Mouse (Mus musculus) bone marrow macrophage, adult 2 months (primary cell): Measurements from ENCODE around the gene Aprt. TPM values are rescaled to one million over a fixed set of nuclear protein-coding genes. Genes with fewer than 3 reads are reported as not detected.

Source experiments
- H3K27ac ChIP-seq: 2 replicates; pipeline ENCODE4 v1.5.1; 2012; ENCODE audit warnings: low read depth, low read length; ENCODE audit not compliant: insufficient read depth
- H3K4me1 ChIP-seq: 2 replicates; pipeline ENCODE4 v1.6.1; 2012; ENCODE audit warnings: low read length; ENCODE audit not compliant: control insufficient read depth, insufficient read depth
- H3K4me3 ChIP-seq: 2 replicates; pipeline ENCODE4 v1.5.1; 2012; ENCODE audit warnings: mild to moderate bottlenecking, low read length, moderate library complexity; ENCODE audit not compliant: insufficient read depth
- CTCF ChIP-seq: IDR thresholded peaks from 2 replicates; pipeline ENCODE4 v1.5.1; 2012; ENCODE audit warnings: low read depth, mild to moderate bottlenecking, low read length, moderate library complexity
- POLR2A ChIP-seq: IDR thresholded peaks from 2 replicates; pipeline ENCODE4 v1.6.1; 2012; ENCODE audit warnings: mild to moderate bottlenecking, low read depth, low read length, borderline replicate concordance
- polyA plus RNA-seq: library from polyadenylated mRNA; stranded (reverse); fragments of >200 nt; gene quantifications from 2 replicates; pipeline ENCODE4 v1.2.4, GENCODE M21; 2012; ENCODE audit not compliant: missing spikeins, insufficient read depth, insufficient read length

Aprt gene
- polyA plus RNA-seq, 1 experiment = 187 TPM

- H3K4me1 ChIP-seq = peaks cover 32% of the 10 kb centered on the region
- TF ChIP-seq POLR2A (no peak), CTCF (no peak)
- peak overlapping the region; percentile 91 for H3K27ac ChIP-seq
- peak overlapping the region; percentile 70 for H3K4me3 ChIP-seq
Observed at GRCm38 (mm10) chr8:122568109-122568504, 8.6 kb downstream of the Aprt start.

GRCm38 (mm10) chr8:122567361-122568108 is 9.2 kb downstream of the Aprt start, which contains the start of gene Cdt1:
Gene Cdt1 (plus strand): TSS chr8:122568015.
- H3K4me1 ChIP-seq = peaks cover 32% of the 10 kb centered on the region
- peak within 1 kb of the TSS; percentile 91 for H3K27ac ChIP-seq
- TF ChIP-seq CTCF (no peak), POLR2A (0 out of 2 replicates have a peak, but pooled peaks have one; percentile 34)
- H3K4me3 ChIP-seq = peak within 1 kb of the TSS; percentile 70

- H3K4me1 ChIP-seq = peaks cover 34% of the 10 kb centered on the region
- peak overlapping the region; percentile 70 for H3K4me3 ChIP-seq
- peak overlapping the region; percentile 91 for H3K27ac ChIP-seq
- no peak for TF ChIP-seq CTCF
Observed at GRCm38 (mm10) chr8:122566766-122567165, 9.9 kb downstream of the Aprt start.

- TF ChIP-seq POLR2A (no peak), CTCF (no peak)
- H3K27ac ChIP-seq = peak overlapping the region; percentile 91
- peaks cover 46% of the 10 kb centered on the region for H3K4me1 ChIP-seq
- peak overlapping the region; percentile 40 for H3K4me3 ChIP-seq
Observed at GRCm38 (mm10) chr8:122564363-122565352, 12.1 kb downstream of the Aprt start.

GRCm38 (mm10) chr8:122561199-122561598 is 15.5 kb downstream of the Aprt start:
- no peak for TF ChIP-seq CTCF
- no peak for TF ChIP-seq POLR2A
- Histone ChIP-seq H3K27ac (peak overlapping the region; percentile 83), H3K4me3 (no peak overlapping the region), H3K4me1 (peaks cover 51% of the 10 kb centered on the region)

- Histone ChIP-seq H3K27ac (peak overlapping the region; percentile 65), H3K4me3 (no peak overlapping the region), H3K4me1 (peaks cover 51% of the 10 kb centered on the region)
- TF ChIP-seq POLR2A (no peak), CTCF (no peak)
Observed at GRCm38 (mm10) chr8:122558671-122559349, 17.9 kb downstream of the Aprt start.

- Histone ChIP-seq H3K27ac (peak overlapping the region; percentile 94), H3K4me3 (peak overlapping the region; percentile 69), H3K4me1 (peaks cover 51% of the 10 kb centered on the region)
- TF ChIP-seq POLR2A = no peak
- TF ChIP-seq CTCF = no peak
Observed at GRCm38 (mm10) chr8:122557248-122558038, 19.3 kb downstream of the Aprt start.

GRCm38 (mm10) chr8:122556030-122557009 is 20.4 kb downstream of the Aprt start:
- peaks cover 46% of the 10 kb centered on the region for H3K4me1 ChIP-seq
- H3K4me3 ChIP-seq = peak overlapping the region; percentile 69
- no peak for TF ChIP-seq CTCF
- 0 out of 2 replicates have a peak, but pooled peaks have one; percentile 58 for TF ChIP-seq POLR2A
- peak overlapping the region; percentile 94 for H3K27ac ChIP-seq
